Mouse (Mus musculus) C2C12 (cell line): Measurements from ENCODE around the gene Hyal2.

ENCODE experiments used
- CTCF ChIP-seq: IDR thresholded peaks from one replicate; pipeline ENCODE4 v1.5.1; 2011; ENCODE audit not compliant: control insufficient read depth, insufficient read depth, insufficient read length
- MAX ChIP-seq: IDR thresholded peaks from one replicate; pipeline ENCODE4 v1.6.1; 2011; ENCODE audit warnings: mild to moderate bottlenecking, control low read depth

- no peak for TF ChIP-seq CTCF
- no peak for TF ChIP-seq MAX
Measured at GRCm38 (mm10) chr9:107544729-107545128, 23.0 kb upstream of the Hyal2 start.
